Mouse (Mus musculus): Measurements from ENCODE around the gene Aars. TPM values are rescaled to one million over a fixed set of nuclear protein-coding genes. Genes with fewer than 3 reads are reported as not detected.
A peak's percentile ranks its signal among the peaks of the same experiment; 100 is the strongest.

Gene Aars
- polyA plus RNA-seq, 1 experiment from 2014 or later: 64.5 TPM

- H3K36me3 ChIP-seq (ENCODE audit: control insufficient read depth, insufficient read depth, low read length): no peaks in the 10 kb centered on the region
- under 1% methylated on average over 31 of the region's 31 CpGs for WGBS
- H3K9me3 ChIP-seq (ENCODE audit: control insufficient read depth, low read length): no peaks in the 10 kb centered on the region
- no peaks in the 10 kb centered on the region for H3K27me3 ChIP-seq (ENCODE audit: control insufficient read depth, insufficient read depth, low read length)
- H3K4me2 ChIP-seq (replicated peaks; ENCODE audit: low read depth, low read length): peak overlapping the region; percentile 75
- peak overlapping the region; percentile 53 for H3K4me3 ChIP-seq (ENCODE audit: low read depth, low read length)
- no peak overlapping the region for H3K27ac ChIP-seq (ENCODE audit: low read depth, low read length)
- no peaks in the 10 kb centered on the region for H3K4me1 ChIP-seq (replicated peaks; ENCODE audit: control insufficient read depth, insufficient read depth, low read length)
- peak; percentile 86 for DNase-seq (ENCODE audit: low spot score)
- peak overlapping the region; percentile 57 for H3K9ac ChIP-seq (ENCODE audit: low read depth, low read length)
- peak; percentile 79 for ATAC-seq (ENCODE audit: low FRiP score)
Measured at GRCm38 (mm10) chr8:111027391-111027937, 5.5 kb upstream of the Aars start.

DNA sequence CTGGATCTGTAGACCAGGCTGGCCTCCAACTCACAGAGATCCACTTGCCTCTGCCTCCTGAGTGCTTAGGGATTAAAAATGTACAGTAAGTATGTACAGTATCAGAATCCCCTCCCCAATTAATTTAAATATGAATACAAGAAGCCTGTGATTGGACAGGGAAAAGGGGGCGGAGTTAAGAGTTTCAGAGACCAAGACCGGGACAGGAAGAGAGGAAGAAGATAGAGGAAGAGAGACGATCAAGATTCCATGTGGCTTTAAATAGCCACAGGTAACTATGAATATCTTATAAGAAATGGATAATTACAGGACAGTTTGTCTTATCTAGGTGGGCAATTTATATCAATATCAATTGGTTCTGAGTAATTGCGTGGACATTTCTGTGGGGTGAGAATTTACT lies 3.4 kb upstream of the Aars start:
- Histone ChIP-seq H3K9me3 (ENCODE audit: control insufficient read depth, low read length) (no peaks in the 10 kb centered on the region), H3K9ac (ENCODE audit: low read depth, low read length) (no peak overlapping the region), H3K27me3 (ENCODE audit: control insufficient read depth, insufficient read depth, low read length) (no peaks in the 10 kb centered on the region), H3K36me3 (ENCODE audit: control insufficient read depth, insufficient read depth, low read length) (no peaks in the 10 kb centered on the region), H3K4me2 (replicated peaks; ENCODE audit: low read depth, low read length) (no peak overlapping the region), H3K4me3 (ENCODE audit: low read depth, low read length) (no peak overlapping the region), H3K4me1 (replicated peaks; ENCODE audit: control insufficient read depth, insufficient read depth, low read length) (peaks cover 3% of the 10 kb centered on the region; the same call in 1 of the 2 replicates), H3K27ac (ENCODE audit: low read depth, low read length) (no peak overlapping the region)
- no peak for DNase-seq (ENCODE audit: low spot score)
- WGBS: 55% methylated on average over 4 of the region's 4 CpGs
- no peak for ATAC-seq (ENCODE audit: low FRiP score)

GRCm38 (mm10) chr8:111030045-111030444 lies 2.9 kb upstream of the Aars start:
- no peaks in the 10 kb centered on the region for H3K36me3 ChIP-seq (ENCODE audit: control insufficient read depth, insufficient read depth, low read length)
- peaks cover 8% of the 10 kb centered on the region for H3K4me1 ChIP-seq (replicated peaks; ENCODE audit: control insufficient read depth, insufficient read depth, low read length)
- DNase-seq (ENCODE audit: low spot score): no peak
- no peaks in the 10 kb centered on the region for H3K27me3 ChIP-seq (ENCODE audit: control insufficient read depth, insufficient read depth, low read length)
- H3K27ac ChIP-seq (ENCODE audit: low read depth, low read length): no peak overlapping the region
- WGBS: 80% methylated on average over 6 of the region's 6 CpGs
- H3K4me2 ChIP-seq (replicated peaks; ENCODE audit: low read depth, low read length): no peak overlapping the region
- ATAC-seq (ENCODE audit: low FRiP score): no peak
- no peak overlapping the region for H3K4me3 ChIP-seq (ENCODE audit: low read depth, low read length)
- no peaks in the 10 kb centered on the region for H3K9me3 ChIP-seq (ENCODE audit: control insufficient read depth, low read length)
- no peak overlapping the region for H3K9ac ChIP-seq (ENCODE audit: low read depth, low read length)

DNA sequence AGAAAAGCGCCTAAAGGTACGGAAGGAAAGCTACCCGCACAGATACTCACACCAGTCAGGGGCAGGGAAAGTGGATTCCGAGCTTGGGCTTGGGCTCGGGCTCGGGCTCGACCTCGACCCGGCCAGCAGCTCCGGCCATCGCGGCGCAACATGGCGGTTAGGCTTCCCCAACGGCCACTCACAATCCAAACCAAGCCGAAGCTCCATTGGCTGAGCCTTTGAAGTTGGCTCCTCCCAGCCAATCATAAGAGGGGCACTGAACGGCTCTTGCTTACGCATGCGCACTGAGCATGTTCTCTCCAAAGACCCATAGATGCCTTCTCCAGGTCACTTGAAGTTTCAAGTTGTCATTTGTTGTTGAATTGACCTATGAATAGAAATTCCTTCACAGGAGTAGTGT lies 1.4 kb upstream of the Aars start, which contains the start of gene Ddx19b:
Gene Ddx19b (minus strand): TSS at position 180 of the 400 bp plus-strand sequence.
- WGBS: 92% methylated on average over 19 of the region's 19 CpGs
- no peak within 1 kb of the TSS for H3K4me2 ChIP-seq (replicated peaks; ENCODE audit: low read depth, low read length)
- ATAC-seq (ENCODE audit: low FRiP score): no peak
- no peaks in the 10 kb centered on the region for H3K27me3 ChIP-seq (ENCODE audit: control insufficient read depth, insufficient read depth, low read length)
- no peak within 1 kb of the TSS for H3K9ac ChIP-seq (ENCODE audit: low read depth, low read length)
- H3K4me3 ChIP-seq (ENCODE audit: low read depth, low read length): no peak within 1 kb of the TSS
- H3K36me3 ChIP-seq (ENCODE audit: control insufficient read depth, insufficient read depth, low read length): no peaks in the 10 kb centered on the region
- H3K27ac ChIP-seq (ENCODE audit: low read depth, low read length): no peak within 1 kb of the TSS
- H3K9me3 ChIP-seq (ENCODE audit: control insufficient read depth, low read length): no peaks in the 10 kb centered on the region
- H3K4me1 ChIP-seq (replicated peaks; ENCODE audit: control insufficient read depth, insufficient read depth, low read length): peaks cover 9% of the 10 kb centered on the region
- no peak for DNase-seq (ENCODE audit: low spot score)

GRCm38 (mm10) chr8:111033482-111034215 lies 705 bp downstream of the Aars start:
- no peaks in the 10 kb centered on the region for H3K9me3 ChIP-seq (ENCODE audit: control insufficient read depth, low read length)
- H3K4me2 ChIP-seq (replicated peaks; ENCODE audit: low read depth, low read length): peak overlapping the region; percentile 57
- H3K4me3 ChIP-seq (ENCODE audit: low read depth, low read length): peak overlapping the region; percentile 77
- H3K27me3 ChIP-seq (ENCODE audit: control insufficient read depth, insufficient read depth, low read length): no peaks in the 10 kb centered on the region
- peak overlapping the region; percentile 77 for H3K9ac ChIP-seq (ENCODE audit: low read depth, low read length)
- peaks cover 9% of the 10 kb centered on the region for H3K4me1 ChIP-seq (replicated peaks; ENCODE audit: control insufficient read depth, insufficient read depth, low read length)
- ATAC-seq (ENCODE audit: low FRiP score): peak; percentile 99
- H3K27ac ChIP-seq (ENCODE audit: low read depth, low read length): peak overlapping the region; percentile 81
- DNase-seq (ENCODE audit: low spot score): peak; percentile 97
- no peaks in the 10 kb centered on the region for H3K36me3 ChIP-seq (ENCODE audit: control insufficient read depth, insufficient read depth, low read length)
- WGBS: 6% methylated on average over 37 of the region's 37 CpGs

DNA sequence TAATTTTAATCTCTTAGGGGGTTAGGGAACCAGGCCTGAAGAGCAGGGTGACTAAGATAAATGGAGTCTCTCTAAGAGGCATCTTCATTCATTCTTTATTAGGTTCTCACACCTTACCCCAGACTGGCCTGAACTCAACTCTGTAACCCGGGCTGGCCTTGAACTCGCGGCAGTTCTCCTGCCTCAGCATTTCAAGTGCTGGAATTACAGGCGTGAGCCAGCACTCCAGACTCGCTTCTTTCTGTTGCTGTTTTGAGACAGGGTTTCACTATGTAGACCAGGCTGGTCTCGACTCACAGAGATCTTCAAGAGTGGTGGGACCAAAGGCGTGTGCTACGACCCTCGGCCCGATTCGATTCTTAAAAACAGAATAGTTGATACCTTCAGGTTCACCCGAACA lies 1.3 kb downstream of the Aars start:
- peak overlapping the region; percentile 57 for H3K4me2 ChIP-seq (replicated peaks; ENCODE audit: low read depth, low read length)
- peak overlapping the region; percentile 77 for H3K9ac ChIP-seq (ENCODE audit: low read depth, low read length)
- H3K27ac ChIP-seq (ENCODE audit: low read depth, low read length): peak overlapping the region; percentile 81
- H3K4me3 ChIP-seq (ENCODE audit: low read depth, low read length): peak overlapping the region; percentile 77
- H3K4me1 ChIP-seq (replicated peaks; ENCODE audit: control insufficient read depth, insufficient read depth, low read length): peaks cover 9% of the 10 kb centered on the region
- H3K36me3 ChIP-seq (ENCODE audit: control insufficient read depth, insufficient read depth, low read length): peaks cover 2% of the 10 kb centered on the region; the same call in 1 of the 2 replicates
- no peaks in the 10 kb centered on the region for H3K27me3 ChIP-seq (ENCODE audit: control insufficient read depth, insufficient read depth, low read length)
- ATAC-seq (ENCODE audit: low FRiP score) (peak; percentile 44; the same call in 1 of the 2 replicates), DNase-seq (ENCODE audit: low spot score) (peak; percentile 61)
- 26% methylated on average over 12 of the region's 12 CpGs for WGBS
- H3K9me3 ChIP-seq (ENCODE audit: control insufficient read depth, low read length): no peaks in the 10 kb centered on the region

DNA sequence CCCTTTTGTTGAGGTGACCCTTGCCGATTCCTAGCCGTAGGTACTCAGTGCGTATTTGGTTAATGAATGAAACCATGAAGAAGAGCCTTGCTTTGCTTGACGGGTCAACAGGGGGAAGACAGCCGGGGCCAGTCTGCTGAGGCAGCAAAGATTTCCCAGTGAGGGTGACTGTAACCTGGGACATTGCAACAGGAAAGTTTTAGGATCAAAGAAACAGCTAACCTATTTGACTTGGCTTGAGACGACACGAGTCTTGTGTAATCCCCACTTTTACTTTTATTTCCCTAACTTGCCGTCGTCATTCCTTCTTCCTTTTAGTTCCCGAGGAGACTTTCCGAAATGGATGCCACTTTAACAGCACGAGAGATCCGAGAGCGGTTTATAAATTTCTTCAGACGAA lies 3.6 kb downstream of the Aars start:
- Histone ChIP-seq H3K36me3 (ENCODE audit: control insufficient read depth, insufficient read depth, low read length) (peaks cover 12% of the 10 kb centered on the region; the same call in 1 of the 2 replicates), H3K4me1 (replicated peaks; ENCODE audit: control insufficient read depth, insufficient read depth, low read length) (peaks cover 9% of the 10 kb centered on the region), H3K4me3 (ENCODE audit: low read depth, low read length) (no peak overlapping the region), H3K9me3 (ENCODE audit: control insufficient read depth, low read length) (no peaks in the 10 kb centered on the region), H3K27ac (ENCODE audit: low read depth, low read length) (no peak overlapping the region), H3K27me3 (ENCODE audit: control insufficient read depth, insufficient read depth, low read length) (no peaks in the 10 kb centered on the region), H3K9ac (ENCODE audit: low read depth, low read length) (no peak overlapping the region), H3K4me2 (replicated peaks; ENCODE audit: low read depth, low read length) (no peak overlapping the region)
- DNase-seq (ENCODE audit: low spot score) (no peak), ATAC-seq (ENCODE audit: low FRiP score) (no peak)
- 93% methylated on average over 15 of the region's 15 CpGs for WGBS

DNA sequence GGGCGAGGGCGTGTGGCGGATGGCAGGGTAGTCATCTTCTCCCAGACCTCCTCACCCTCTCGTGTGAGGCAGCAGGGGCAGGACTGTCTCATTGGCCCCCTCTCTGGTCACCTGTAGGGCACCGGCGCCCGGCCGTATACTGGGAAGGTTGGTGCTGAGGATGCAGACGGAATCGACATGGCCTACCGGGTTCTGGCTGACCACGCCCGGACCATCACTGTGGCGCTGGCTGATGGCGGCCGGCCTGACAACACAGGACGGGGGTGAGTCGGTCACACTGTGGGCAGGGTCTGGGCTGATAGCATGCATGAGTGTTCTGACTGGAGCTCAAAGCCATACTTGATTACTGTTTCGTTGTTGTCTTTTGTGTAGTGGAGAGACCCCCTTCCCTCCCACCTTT lies 9.6 kb downstream of the Aars start:
- Histone ChIP-seq H3K9me3 (ENCODE audit: control insufficient read depth, low read length) (no peaks in the 10 kb centered on the region), H3K9ac (ENCODE audit: low read depth, low read length) (no peak overlapping the region), H3K4me3 (ENCODE audit: low read depth, low read length) (no peak overlapping the region), H3K4me1 (replicated peaks; ENCODE audit: control insufficient read depth, insufficient read depth, low read length) (no peaks in the 10 kb centered on the region), H3K27me3 (ENCODE audit: control insufficient read depth, insufficient read depth, low read length) (no peaks in the 10 kb centered on the region), H3K36me3 (ENCODE audit: control insufficient read depth, insufficient read depth, low read length) (peaks cover 38% of the 10 kb centered on the region), H3K4me2 (replicated peaks; ENCODE audit: low read depth, low read length) (no peak overlapping the region), H3K27ac (ENCODE audit: low read depth, low read length) (no peak overlapping the region)
- 93% methylated on average over 19 of the region's 19 CpGs for WGBS
- DNase-seq (ENCODE audit: low spot score) (no peak), ATAC-seq (ENCODE audit: low FRiP score) (no peak)

All from hindbrain, embryonic 11.5 days (tissue).